Mouse (Mus musculus) adrenal gland (tissue): Measurements from ENCODE around the gene Scn5a.

Source experiments
- intact Hi-C: fragments of 180-260 bp; cut with DNase I; formaldehyde crosslinking; loops from one replicate; pipeline ENCODE4 v1.15.1; 2025

Scn5a gene

DNA sequence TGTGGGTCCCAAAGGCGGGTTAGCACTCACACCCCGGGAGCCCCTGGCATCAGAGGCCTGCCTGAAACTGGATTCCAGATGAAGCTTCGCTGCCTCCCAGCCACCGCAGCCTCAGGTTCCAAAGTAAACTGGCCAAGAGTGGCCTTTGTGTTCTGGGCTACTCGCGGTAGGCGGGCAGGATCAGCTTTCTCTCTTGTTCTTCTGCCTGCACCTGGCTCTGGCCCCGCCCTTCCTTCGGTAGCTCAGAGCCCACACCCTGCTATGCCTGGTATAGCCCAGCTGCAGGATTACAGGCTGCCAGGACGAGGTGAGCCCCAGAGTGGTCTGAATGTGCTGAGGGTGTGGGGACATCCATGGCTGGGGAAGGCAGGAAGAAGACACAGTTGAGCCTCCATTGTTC is 12.6 kb downstream of the Scn5a start:
- intact Hi-C loops, result no loop called here

DNA sequence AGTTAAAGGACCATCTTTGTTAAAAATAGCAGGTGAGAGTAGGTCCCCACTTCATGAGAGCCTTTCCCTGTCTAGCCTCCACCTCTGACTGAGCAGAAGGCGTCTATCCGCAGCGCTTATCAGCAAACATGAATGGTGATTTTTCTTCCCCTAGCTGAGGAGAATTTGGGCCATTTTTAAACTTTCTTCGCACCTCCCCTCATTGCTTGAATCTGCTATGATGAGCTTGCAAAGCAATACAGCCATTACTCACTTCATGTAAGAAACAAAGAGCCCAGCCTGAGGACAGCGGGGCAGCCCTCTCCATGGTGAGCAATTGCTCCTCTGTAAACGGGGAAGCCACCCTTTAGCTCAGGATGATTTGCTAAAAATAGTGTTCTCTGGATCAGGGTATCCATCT is 14.0 kb downstream of the Scn5a start:
- intact Hi-C loops, result no loop called here

DNA sequence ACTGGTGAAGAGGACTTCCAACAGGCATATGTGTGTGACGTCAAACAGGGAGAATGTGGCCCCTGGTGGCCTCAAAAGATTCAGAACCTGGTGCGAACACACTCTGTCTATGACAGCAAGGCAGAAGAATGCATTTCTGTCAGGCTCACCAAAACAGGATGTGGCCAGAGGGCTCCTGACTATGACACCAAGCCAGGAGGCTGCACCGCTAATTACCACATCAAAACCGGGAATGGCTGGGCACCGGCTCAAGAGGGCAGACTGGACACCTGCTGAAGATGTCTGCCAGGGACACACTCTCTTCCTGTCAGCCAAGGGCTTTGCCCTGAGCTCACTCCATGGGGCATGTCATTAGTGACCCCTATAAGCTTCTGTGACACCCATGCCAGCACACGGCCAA is 15.2 kb downstream of the Scn5a start:
- intact Hi-C loops, result no loop called here

DNA sequence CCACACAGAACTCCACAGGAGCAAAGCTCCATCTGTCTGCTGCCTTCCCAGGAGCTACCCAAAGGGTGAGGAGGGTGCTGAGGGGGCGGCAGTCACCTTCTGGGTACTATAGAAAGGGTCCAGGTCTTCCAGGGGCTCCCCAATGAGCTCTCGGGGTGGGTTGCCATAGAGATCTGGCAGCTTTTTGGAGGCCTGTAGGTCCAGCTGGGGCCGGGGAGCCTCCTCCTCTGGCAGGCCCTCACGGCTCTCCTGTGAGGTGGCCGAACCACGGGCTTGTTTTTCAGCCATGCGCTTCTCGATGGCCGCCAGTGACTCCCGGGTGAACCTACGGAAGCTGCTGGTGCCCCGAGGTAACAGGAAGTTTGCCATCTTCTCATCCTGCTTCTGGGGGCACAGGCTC is 16.6 kb downstream of the Scn5a start:
- intact Hi-C loops, result no loop called here

DNA sequence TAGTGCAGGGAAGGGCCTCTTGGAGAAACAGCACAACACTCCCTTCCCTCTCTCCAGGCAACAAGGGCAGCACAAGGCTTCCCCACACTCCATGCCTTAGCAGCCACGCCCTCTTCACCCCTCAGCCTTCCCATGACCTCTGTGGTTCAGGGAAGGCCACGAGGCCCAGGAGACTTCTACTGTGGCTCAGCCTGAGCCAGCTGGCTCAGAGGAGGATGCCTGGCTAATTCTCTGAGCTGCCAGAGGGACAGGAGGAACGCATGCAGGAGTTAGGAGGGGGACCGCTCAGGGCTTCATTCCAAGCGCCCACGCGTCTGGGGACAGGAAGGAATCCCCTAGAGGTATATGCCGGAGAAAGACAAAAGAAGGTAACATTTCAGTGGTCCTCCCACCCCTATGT is 17.1 kb downstream of the Scn5a start:
- intact Hi-C loops, result no loop called here

DNA sequence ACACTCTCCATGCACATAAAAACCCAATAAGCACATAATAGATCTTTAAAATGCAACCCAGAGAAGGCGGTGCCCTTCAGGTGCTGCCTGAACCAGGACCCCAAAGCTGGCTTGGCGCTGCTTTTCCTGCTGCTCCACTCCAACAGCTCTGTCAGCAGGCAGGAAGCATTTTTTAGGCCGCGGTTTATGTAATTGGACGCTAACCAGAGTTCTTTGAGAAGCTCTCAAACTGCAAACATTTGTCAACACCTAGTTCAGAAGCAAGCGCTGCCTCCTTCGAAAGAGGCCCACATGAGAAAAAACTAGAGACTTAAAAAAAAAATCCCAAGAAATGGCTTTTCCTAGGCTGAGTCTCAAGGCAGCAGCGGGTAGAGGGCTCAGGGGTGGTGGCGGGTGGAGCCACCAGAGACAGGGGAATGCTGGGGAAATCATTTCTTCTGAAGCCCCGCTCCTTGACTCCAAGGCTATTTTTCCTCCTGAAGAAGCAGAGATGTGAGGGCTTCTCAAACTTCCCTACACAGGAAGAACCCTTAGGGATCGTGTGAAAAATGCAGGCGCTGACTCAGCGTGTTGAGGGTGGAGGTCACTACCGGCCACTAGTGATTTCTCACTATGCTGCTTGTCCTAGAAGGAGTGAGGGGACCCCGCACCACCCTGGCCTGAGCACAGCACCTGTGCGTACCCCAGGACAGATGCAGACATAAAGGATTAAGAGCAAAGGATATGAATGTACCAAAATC is 19.1 kb downstream of the Scn5a start:
- intact Hi-C loops, result no loop called here

DNA sequence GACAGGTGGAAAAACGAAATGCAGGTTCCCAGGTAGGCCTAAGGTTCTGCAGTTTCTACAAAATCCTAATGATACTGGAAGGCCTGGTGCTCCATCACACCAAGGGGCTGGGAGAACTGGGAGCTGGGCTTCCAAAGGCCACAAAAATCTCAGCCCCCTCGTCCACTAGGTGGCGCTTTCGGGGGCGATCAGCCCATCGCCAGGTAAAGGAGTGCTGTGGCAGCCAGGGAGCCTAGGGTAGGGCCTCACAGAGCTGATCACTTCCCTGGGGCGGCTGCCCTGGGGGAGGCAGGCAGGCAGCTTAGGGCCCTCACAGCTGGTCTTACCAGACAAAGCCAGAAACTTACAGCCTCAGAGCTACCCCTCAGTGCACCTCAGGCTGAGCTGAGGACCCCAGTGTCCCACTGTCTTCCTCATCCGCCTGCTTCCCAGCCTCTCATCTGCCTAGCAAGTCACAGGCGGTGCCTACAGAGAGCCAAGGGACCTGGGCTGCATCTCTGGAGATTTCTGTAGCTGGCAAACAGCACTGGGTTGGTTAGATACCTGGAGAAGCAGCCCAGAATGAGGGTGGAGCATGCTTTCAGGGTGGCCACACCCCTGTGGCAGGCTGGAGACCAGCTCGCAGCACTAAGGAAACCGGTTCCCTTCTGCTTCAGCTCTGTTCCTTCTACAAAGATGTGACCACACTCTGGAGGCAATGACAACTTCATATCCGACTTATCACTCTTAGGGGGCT is 20.5 kb downstream of the Scn5a start:
- intact Hi-C loops, result no loop called here

DNA sequence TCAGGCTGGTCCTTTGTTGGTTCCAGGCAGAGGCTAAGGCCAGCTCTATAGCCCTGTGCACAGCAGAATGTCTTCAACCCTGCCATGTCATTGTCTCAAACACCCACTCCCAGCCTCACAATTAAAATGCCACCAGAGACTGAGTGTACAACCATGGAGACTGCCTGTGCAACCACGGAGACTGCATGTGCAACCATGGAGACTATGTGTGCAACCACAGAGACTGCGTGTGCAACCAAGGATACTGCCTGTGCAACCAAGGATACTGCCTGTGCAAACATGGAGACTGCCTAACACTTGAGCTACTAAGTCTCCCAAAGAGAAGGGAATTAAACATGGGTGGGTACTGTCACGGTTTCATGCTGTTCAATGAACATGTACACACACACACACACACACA is 22.8 kb downstream of the Scn5a start:
- intact Hi-C loops, result no loop called here

DNA sequence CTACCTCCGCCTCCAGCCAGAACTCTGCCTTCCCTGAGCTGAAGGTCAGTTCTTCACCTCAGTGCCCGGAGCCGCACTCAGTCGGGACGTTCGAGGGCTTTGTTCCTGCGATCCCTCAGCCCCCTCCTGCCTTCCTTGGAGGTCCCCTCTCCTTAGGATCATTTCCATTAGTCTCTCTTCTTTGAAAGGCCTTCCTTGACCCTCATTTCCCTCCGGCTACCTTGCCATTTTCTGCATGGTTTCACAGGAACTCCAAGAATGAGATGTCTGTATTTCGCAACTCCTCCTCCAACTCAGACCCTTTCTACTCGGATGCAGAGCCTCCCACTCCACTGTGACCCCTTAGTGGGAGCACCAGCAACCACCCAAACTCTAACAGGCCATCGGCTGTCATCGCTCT is 31.3 kb downstream of the Scn5a start:
- intact Hi-C loops, result no loop called here

DNA sequence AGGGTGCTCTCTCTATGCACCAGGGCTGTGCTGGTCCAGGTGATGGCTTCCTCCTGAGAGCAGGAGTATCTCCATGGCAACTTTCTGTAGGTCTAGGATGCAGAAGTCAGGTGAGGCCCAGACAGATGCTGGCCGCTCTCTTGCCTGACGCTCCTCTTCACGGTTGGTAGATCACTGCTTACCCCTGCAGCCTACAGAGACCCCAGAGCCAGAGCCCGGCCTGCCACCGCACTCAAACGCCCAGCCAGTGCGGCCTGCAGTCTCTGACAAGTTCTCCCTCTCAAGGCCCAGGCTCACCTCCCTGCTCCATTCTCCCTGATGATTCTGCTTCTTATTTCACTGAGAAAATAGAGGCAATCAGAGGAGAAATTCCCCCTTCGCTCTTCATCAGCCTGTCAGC is 31.7 kb downstream of the Scn5a start:
- intact Hi-C loops, result no loop called here

DNA sequence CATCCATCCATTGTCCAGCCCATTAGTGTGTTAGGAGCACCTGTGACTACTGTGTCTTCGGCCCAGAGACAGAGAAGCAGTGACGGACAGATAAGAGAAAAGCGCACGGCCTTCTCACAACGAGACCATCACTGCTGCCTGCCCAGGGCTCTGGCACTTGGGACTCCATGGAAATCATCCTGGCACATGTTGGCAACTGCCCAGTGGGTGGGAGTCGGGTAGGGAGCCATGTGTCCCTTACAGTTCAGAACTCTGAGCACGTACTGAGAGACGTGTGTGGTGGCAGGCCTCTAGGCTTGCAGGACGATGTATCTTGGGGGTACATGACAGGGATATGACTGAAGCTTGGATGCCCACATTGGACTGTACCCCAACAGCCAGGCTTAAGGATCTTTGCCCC is 38.1 kb downstream of the Scn5a start:
- intact Hi-C loops, result no loop called here

DNA sequence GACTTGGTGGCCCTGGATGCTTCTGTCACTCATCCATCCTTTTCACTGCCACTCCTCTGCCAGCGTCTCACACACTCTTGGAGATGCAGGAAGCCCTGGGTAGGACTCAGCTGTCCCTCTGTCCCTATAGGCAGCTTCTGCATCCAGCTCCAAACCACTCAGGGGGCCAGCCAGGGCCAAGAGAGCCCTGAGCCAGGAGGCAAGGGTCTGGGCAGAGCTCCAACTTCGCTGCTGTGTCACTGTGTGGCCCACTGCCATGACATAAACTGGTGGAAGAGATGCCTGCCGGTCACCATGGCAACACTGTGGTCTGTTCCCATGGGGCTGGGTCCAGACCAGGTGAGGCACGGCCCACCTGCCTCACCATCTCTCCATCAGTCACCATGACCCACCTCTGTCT is 41.0 kb downstream of the Scn5a start:
- intact Hi-C loops, result no loop called here

DNA sequence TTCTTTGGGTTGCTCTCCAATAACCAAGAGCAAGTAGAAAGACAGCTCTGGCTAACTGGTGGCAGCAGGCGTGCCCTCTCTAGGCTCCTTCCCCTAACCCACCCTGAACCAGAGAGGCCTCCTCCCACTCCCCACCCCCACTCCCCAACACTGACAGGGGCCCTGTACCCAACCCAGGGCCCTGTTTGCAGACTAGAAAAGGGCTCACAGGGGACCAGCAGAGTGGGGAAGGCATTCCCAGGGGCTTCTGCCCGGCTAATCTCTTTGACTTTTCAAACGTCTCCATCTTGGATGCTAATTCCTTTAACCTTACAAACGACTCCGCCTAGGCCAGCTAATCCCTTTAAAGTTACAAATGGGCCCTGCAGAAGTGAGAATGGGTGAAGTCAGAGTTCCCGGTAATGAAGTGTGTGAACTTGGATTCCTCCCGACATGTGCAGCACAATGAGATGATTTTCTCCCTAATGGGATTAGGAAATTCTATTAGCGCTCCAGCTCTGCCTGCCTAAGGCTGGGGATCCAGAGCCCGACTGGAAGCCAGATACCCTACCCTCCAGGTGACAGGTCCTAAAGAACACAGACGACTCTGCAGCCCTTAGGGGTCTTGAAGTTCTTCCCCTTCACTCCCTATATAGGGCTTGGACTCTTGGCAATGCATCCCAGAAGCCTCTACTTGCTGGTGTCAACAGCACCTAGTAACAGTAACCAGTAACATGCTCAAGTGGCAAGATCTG is 47.0 kb downstream of the Scn5a start:
- intact Hi-C loops, result no loop called here

DNA sequence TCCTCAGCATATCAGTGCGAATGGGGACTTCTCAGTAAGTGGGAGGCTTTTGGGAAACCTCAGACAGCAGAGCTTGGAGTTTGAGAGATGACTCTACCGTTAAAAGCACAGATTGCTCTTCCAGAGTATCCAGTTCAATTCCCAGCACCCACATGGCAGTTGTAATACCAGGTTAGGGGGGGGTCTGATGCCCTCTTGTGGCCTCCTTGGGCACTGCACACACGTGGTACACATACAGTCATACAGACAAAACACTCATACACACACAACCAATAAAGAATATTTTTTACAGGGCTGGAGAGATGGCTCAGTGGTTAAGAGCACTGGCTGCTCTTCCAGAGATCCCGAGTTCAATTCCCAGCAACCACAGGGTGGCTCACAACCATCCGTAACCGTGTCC is 54.3 kb downstream of the Scn5a start:
- intact Hi-C loops, result no loop called here

DNA sequence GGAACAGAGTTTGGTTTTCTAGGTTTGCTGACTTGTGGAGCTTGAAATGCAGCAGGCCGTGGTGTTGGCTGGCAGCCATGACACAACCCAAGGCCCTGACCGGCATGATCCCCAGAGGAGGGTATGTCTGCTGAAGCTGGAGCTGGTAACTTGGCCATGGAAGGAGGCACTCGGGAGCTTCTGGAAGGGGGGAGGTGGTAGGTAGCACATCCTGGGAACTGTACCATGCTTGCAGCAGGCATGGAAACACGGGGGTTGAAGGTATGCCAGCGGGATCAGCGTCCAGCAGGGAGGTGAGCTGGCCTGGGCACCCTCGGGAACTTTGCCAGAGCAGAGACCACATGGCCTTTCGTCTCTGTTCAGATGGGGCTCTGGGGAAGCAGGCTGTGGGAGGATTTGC is 55.5 kb downstream of the Scn5a start:
- intact Hi-C loops, result no loop called here

DNA sequence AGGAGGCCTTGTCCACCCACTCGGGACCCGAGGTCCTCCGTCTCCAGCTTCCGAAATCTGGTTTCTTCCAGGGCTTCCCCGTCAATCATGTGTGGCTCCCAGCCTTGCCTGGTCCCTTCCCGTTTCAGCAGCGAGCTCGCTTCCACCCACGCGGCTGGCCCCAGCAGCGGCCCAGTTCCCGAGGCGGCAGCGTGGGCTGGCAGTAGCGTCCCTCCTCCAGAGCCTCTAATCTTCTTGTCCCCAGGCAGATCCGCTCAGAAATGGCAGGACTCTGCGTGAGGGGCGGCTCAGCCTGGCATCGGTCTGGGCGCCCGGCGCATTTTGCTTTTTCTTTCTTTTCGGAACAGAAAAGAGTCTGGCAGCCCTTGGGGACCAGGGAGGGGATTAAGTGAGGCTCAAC is 59.7 kb downstream of the Scn5a start:
- intact Hi-C loops, result no loop called here

DNA sequence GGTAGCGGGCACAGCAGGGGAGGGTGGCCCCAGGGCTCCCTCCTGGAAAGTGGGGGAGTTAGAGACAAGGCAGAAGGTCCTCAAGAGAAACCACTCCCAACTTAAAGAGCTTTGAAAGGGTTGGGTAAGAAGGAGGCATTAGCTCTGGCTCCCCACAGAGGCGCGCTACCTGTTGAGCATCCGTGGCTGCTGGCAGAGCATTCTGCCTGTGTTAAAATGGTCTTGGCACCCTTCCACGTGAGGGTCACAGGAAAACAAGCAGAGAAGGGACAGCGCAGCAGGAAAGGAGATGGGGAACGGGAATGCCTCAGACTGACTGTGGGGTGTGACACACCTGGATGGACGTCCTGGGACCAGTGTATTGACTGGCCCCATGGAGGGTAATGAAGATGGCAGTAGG is 60.6 kb downstream of the Scn5a start:
- intact Hi-C loops, result no loop called here

DNA sequence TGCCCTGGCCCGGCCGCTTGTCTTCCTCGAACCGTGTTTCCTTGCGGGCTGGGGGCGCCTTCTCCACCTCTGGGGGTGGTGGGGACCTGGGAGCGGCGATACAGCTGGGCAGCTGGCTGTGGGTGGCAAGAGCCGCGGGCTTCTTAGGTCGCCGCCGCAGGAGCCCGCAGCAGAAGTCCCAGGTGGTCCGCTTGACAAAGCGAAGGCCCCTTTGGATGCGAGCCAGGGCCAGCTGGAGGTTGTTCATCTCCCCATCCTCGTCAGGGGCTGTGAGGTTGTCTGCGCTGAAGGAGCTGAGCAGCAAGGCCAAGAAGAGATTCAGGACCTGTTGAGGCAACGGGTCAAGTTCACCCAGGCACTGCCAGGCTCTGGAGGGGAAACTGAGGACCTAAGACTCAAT is 61.3 kb downstream of the Scn5a start:
- intact Hi-C loops, result no loop called here

DNA sequence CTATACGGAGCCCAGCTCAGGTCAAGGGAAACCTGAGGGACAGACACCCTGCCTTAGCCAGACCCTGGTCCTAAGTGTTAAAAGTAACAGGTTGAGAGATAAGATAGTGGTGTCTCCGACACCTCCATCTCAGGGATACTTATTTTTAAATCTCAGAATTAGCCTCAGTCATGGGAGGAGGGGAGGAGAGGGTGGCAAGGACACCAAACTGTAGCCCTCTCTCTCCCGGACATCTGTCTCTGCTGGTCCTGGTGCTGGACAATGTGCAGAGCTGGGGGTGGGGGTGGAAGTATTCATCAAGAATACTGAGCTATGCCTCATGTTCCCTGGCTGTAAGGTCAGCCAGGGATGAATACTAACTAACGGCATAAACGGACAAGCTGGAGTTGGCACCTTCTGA is 62.0 kb downstream of the Scn5a start:
- intact Hi-C loops, result no loop called here

DNA sequence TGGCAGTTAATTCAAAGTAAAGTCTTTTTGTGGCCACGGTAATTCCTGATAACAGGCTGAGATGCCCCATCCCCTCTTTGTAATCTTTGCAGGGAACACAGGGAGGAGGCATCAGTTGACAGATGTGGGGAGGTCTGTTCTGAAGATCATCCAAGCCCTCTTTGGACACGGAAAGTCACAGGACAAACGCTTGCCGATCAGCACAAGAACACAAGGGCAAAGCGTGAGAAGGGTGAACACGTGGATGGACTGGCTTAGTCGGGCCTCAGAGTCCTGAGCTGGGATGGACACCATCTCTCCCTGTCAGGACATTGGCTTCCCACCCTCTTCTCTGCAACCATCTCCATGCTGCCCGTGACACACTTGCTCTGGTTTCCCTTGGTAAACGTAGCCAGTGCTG is 63.4 kb downstream of the Scn5a start:
- intact Hi-C loops, result no loop called here

DNA sequence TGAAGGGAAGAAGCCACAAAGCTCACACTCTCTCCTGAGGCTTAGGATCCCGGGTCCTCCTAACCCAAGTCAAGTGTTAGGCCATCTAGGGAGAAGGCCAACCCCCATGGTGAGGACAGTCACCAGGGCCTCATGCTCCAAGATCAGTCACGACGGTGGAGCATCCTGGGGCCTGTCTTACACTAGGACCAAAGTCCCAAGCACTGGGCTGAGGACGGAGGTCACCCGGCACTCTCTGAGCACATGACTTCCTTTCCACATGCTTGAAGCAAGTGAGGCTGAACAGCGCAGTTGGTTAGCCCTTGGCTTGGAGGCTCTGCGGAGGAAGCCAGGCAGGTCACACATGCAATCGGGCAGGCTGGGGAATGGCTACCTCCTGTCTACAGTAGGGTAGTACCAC is 63.8 kb downstream of the Scn5a start:
- intact Hi-C loops, result no loop called here

DNA sequence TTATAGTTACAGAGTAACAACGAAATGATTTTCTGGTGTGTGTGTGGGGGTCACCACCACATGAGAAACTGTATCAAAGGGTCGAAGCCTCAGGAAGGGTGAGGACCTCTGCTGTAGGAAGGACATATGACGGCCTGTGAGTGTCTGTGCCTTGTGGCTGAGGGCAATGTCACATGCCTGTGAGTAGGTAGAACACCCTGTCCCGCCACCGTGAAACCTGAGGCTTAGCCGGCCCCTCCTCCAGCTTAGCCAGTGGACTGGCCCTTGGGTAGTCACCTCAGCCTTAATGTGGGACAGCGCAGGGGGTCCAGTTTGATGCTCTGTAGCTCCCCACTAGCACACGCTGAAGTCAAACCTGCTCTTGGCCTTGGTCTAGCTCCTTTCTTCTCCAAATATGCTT is 65.0 kb downstream of the Scn5a start:
- intact Hi-C loops, result no loop called here

DNA sequence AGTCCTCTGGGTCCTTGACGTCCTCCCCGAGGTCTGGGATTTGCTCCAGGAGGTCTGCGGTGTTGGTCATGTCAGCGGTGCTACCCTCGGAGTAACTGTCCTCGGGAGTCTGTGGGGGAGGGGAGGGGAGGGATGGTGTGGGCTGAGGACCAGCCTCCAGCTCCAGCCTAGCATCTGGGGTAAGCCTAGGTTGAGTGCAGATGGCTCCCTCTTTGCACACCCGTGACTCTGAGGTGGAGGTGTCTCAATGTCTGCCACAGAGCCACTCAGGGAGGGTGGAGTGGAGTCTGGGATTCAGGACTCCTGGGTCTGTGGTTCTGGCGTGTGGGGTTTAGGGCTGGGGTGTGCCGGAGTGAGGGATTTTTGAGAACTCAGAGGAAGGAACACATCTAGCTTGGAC is 65.8 kb downstream of the Scn5a start:
- intact Hi-C loops, result no loop called here
